Mouse (Mus musculus): Measurements from ENCODE around the gene Nphp3. TPM values are rescaled to one million over a fixed set of nuclear protein-coding genes. Genes with fewer than 3 reads are reported as not detected.

The Nphp3 gene
- polyA plus RNA-seq, 1 experiment: 12.2 TPM

DNA sequence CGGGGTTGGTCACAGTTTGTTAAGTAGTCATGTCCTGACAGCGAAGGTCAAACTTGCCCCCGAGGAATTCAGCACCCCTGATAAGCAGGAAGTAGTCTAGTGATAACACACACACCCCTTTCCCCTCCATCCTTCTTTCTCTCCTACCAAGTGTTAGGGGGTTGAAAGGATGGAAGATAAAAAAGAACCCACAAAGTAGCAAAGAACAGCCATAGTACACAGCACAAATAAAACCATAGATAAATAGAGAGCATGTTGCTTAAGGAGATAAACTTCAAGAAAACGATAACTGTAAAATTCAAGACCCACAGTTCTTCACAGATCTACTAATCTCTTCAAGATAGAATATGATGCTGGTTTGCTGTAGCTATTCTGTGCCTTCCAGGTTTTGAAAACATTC, 67.9 kb downstream of the Nphp3 start:
- 84% methylated on average over 4 of the region's 4 CpGs for WGBS
- H3K27me3 ChIP-seq (ENCODE audit: control insufficient read depth, insufficient read depth, low read length): no peaks in the 10 kb centered on the region
- H3K4me3 ChIP-seq (replicated peaks; ENCODE audit: insufficient read depth, low read depth, low read length): no peak overlapping the region
- no peak overlapping the region for H3K27ac ChIP-seq (ENCODE audit: insufficient read depth, low read length)
- no peak for DNase-seq
- TF ChIP-seq CTCF (IDR thresholded peaks at IDR 0.05; ENCODE audit: borderline replicate concordance, insufficient read depth, low read depth, low read length) (no peak), POLR2A (IDR thresholded peaks at IDR 0.05; ENCODE audit: borderline replicate concordance, insufficient read depth, low read length) (no peak)
- no peaks in the 10 kb centered on the region for H3K4me1 ChIP-seq (ENCODE audit: control insufficient read depth, insufficient read depth, low read length)

DNA sequence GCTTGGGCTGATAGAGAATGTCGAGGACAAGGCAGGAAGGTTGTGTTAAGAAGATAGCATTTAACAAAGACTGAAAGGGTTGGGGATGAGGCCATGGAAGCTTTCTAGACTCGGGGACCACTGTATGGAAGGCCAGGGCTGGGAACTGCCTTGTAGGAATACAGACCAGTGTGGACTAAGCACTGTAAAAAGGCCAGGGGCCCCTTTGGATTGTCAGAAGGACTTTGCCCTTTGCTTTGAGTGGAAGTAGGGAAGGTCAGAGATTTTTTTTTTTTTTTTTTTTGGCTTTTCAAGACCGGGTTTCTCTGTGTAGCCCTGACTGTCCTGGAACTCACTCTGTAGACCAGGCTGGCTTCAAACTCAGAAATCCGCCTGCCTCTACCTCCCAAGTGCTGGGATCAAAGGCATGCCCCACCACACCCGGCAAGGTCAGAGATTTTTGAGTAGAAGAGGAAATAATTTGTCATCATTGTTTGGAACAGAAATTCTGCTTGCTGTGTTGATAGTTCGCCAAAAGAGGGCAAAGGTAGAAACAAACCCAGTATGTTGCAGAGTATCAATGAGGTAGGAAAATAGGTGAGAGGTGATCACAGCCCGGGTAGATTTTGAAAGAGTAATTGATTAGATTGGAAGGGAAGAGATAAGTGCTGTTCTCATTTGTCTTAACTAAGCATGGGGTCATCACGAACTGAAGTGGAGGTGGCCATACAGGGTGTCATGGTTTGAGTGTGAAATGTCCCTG, 68.7 kb downstream of the Nphp3 start:
- TF ChIP-seq CTCF (IDR thresholded peaks at IDR 0.05; ENCODE audit: borderline replicate concordance, insufficient read depth, low read depth, low read length) (no peak), POLR2A (IDR thresholded peaks at IDR 0.05; ENCODE audit: borderline replicate concordance, insufficient read depth, low read length) (no peak)
- 81% methylated on average over 8 of the region's 8 CpGs for WGBS
- H3K27ac ChIP-seq (ENCODE audit: insufficient read depth, low read length): no peak overlapping the region

DNA sequence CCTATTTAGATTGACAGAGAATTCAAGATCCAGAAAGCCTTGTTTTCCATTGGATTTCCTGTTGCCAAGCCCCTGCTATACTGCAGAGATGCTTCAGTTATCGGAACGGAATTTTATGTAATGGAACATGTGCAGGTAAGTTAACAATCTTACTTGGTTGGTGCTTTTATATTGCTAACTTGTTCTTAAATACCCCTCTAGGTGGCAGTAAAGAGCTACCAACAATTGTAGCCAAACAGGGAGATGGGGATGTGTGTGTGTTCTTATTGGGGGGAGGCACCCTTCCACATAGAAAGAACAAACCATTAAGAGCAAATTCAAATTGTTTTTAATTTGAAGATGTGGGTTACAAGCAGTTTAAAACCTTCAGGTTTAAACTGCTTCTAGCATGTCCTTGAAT, 73.5 kb downstream of the Nphp3 start:
- DNase-seq: no peak
- TF ChIP-seq POLR2A (IDR thresholded peaks at IDR 0.05; ENCODE audit: borderline replicate concordance, insufficient read depth, low read length) (no peak), CTCF (IDR thresholded peaks at IDR 0.05; ENCODE audit: borderline replicate concordance, insufficient read depth, low read depth, low read length) (no peak)
- 58% methylated on average over 2 of the region's 2 CpGs for WGBS

More for the DNA sequence above, 68.7 kb downstream of the Nphp3 start:
- Histone ChIP-seq H3K27me3 (ENCODE audit: control insufficient read depth, insufficient read depth, low read length) (no peaks in the 10 kb centered on the region), H3K4me1 (ENCODE audit: control insufficient read depth, insufficient read depth, low read length) (no peaks in the 10 kb centered on the region), H3K4me3 (replicated peaks; ENCODE audit: insufficient read depth, low read depth, low read length) (no peak overlapping the region)
- no peak for DNase-seq

DNA sequence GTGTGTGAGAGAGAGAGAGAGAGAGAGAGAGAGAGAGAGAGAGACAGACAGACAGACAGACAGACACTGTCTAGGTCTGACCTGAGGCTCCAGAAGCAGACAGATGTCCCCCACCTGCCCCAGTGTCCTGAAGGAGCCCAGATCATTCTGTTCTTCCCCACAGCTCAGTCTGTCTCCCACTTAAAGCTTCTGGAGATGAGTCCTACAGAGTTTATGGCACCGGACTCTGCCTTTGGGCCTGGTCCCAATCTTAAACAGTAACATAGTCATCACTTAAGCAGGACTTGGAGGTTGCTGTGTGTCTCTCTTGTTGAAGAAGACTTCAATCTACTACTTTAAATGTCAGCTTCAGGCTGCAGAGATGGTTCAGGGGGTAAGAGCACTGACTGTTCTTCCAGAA, 76.4 kb downstream of the Nphp3 start:
- no peak for DNase-seq
- 88% methylated on average over 1 of the region's 1 CpGs for WGBS
- H3K27ac ChIP-seq (ENCODE audit: insufficient read depth, low read length): no peak overlapping the region

More for the DNA sequence above, 73.5 kb downstream of the Nphp3 start:
- Histone ChIP-seq H3K4me3 (replicated peaks; ENCODE audit: insufficient read depth, low read depth, low read length) (no peak overlapping the region), H3K27ac (ENCODE audit: insufficient read depth, low read length) (no peak overlapping the region), H3K4me1 (ENCODE audit: control insufficient read depth, insufficient read depth, low read length) (no peaks in the 10 kb centered on the region), H3K27me3 (ENCODE audit: control insufficient read depth, insufficient read depth, low read length) (no peaks in the 10 kb centered on the region)

DNA sequence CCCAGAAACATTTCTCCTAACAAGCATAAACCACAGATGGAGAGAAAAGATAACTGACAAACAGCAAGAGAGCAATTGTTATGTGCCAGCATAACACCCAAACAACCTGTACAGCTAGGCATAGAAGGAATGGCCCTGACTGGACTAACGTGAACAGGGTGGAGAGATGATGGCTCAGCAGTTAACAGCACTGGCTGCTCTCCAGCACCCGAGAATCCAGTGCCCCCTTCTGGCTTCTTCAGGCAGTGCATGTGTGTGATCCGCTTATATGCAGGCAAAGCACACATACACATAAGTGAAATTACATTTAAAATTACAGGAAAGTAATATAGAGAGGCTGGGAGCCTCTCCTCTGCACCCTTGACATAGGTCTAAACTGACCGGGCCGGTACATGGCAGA, 77.0 kb downstream of the Nphp3 start:
- Histone ChIP-seq H3K4me3 (replicated peaks; ENCODE audit: insufficient read depth, low read depth, low read length) (no peak overlapping the region), H3K27ac (ENCODE audit: insufficient read depth, low read length) (no peak overlapping the region), H3K27me3 (ENCODE audit: control insufficient read depth, insufficient read depth, low read length) (no peaks in the 10 kb centered on the region), H3K4me1 (ENCODE audit: control insufficient read depth, insufficient read depth, low read length) (no peaks in the 10 kb centered on the region)
- 44% methylated on average over 5 of the region's 5 CpGs for WGBS
- no peak for DNase-seq
- TF ChIP-seq CTCF (IDR thresholded peaks at IDR 0.05; ENCODE audit: borderline replicate concordance, insufficient read depth, low read depth, low read length) (peak; percentile 25; the same call in 1 of the 2 replicates), POLR2A (IDR thresholded peaks at IDR 0.05; ENCODE audit: borderline replicate concordance, insufficient read depth, low read length) (no peak)

More for the DNA sequence above, 76.4 kb downstream of the Nphp3 start:
- Histone ChIP-seq H3K27me3 (ENCODE audit: control insufficient read depth, insufficient read depth, low read length) (no peaks in the 10 kb centered on the region), H3K4me1 (ENCODE audit: control insufficient read depth, insufficient read depth, low read length) (no peaks in the 10 kb centered on the region), H3K4me3 (replicated peaks; ENCODE audit: insufficient read depth, low read depth, low read length) (no peak overlapping the region)
- TF ChIP-seq CTCF (IDR thresholded peaks at IDR 0.05; ENCODE audit: borderline replicate concordance, insufficient read depth, low read depth, low read length): no peak
- no peak for TF ChIP-seq POLR2A (IDR thresholded peaks at IDR 0.05; ENCODE audit: borderline replicate concordance, insufficient read depth, low read length)

DNA sequence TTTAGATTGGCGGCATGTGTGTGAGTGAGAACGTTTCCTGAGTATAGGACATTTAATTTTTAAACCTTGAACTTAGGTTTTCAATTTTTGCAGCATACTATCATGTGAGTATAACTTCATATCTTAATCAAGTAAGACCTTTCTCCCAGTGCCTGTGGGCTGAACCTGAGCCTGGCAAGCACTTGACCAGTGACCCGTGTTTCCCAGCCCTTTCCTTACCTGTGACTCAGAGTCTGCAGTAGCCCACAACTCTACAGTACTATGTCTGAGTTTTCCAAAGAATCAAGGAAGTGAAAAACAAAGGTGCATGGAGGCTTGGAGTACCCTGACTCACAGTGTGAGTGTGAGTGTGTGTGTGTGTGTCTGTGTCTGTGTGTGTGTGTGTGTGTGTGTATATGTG, 77.7 kb downstream of the Nphp3 start:
- no peak overlapping the region for H3K4me3 ChIP-seq (replicated peaks; ENCODE audit: insufficient read depth, low read depth, low read length)
- no peak for TF ChIP-seq POLR2A (IDR thresholded peaks at IDR 0.05; ENCODE audit: borderline replicate concordance, insufficient read depth, low read length)
- TF ChIP-seq CTCF (IDR thresholded peaks at IDR 0.05; ENCODE audit: borderline replicate concordance, insufficient read depth, low read depth, low read length): no peak
- no peaks in the 10 kb centered on the region for H3K27me3 ChIP-seq (ENCODE audit: control insufficient read depth, insufficient read depth, low read length)
- H3K27ac ChIP-seq (ENCODE audit: insufficient read depth, low read length): no peak overlapping the region
- H3K4me1 ChIP-seq (ENCODE audit: control insufficient read depth, insufficient read depth, low read length): no peaks in the 10 kb centered on the region
- no peak for DNase-seq
- WGBS: 80% methylated on average over 3 of the region's 3 CpGs

DNA sequence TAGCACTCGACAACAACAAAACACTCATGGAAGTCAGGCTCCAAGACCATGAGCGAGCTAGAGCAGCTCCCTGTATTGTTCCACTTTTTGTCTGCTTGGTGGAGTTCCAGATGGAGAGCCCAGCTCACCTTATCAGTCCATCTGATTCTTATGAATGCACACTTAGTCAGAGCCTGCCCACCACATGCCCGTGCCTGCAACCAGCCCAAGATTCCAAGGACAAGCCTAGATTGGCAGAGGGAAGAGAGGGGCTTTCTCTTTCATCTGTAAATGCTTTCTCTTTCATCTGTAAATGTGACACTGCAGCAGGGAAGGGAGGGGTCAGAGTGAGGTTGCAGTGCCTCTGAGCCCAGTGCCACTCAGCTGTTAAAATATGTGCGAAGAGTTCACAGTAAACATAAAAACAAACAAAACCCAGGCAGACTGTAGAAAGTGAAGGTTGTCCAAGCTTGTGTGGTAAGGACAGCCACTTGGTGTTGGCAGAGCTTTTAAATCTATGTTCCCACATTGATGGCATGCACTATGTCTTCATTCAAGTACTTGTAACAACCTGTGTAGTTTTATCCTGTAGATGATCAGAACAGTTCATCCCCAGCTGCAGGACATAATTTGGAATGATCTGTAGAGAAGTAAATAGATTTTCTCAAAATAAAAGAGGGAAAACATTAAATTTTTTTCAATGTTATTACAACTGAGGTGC, 83.5 kb downstream of the Nphp3 start:
- TF ChIP-seq POLR2A (IDR thresholded peaks at IDR 0.05; ENCODE audit: borderline replicate concordance, insufficient read depth, low read length) (no peak), CTCF (IDR thresholded peaks at IDR 0.05; ENCODE audit: borderline replicate concordance, insufficient read depth, low read depth, low read length) (no peak)
- no peak for DNase-seq
- Histone ChIP-seq H3K27ac (ENCODE audit: insufficient read depth, low read length) (no peak overlapping the region), H3K27me3 (ENCODE audit: control insufficient read depth, insufficient read depth, low read length) (no peaks in the 10 kb centered on the region), H3K4me3 (replicated peaks; ENCODE audit: insufficient read depth, low read depth, low read length) (no peak overlapping the region), H3K4me1 (ENCODE audit: control insufficient read depth, insufficient read depth, low read length) (no peaks in the 10 kb centered on the region)
- WGBS: 71% methylated on average over 4 of the region's 4 CpGs

DNA sequence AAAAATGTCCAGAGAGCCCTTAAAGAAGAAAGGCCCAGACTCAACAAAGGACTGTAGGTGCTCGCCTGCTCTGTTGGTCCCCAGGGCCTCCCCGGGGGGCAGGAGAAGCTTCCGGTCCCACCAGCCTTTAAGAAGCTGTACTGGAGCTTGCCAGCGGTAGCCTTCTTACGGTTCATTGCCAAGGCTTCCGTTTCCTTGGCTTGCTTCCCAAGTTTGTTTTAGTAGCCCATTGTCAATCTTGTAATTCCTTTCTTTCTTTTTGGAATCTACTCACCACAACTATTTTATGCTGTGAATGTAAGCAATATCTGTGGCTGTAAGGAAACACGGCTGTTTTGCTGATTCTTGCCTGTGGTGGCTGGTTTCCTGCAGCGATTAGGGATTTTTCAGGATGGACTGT, 86.2 kb downstream of the Nphp3 start:
- TF ChIP-seq CTCF (IDR thresholded peaks at IDR 0.05; ENCODE audit: borderline replicate concordance, insufficient read depth, low read depth, low read length): no peak
- TF ChIP-seq POLR2A (IDR thresholded peaks at IDR 0.05; ENCODE audit: borderline replicate concordance, insufficient read depth, low read length): no peak
- DNase-seq: no peak
- Histone ChIP-seq H3K4me1 (ENCODE audit: control insufficient read depth, insufficient read depth, low read length) (no peaks in the 10 kb centered on the region), H3K27ac (ENCODE audit: insufficient read depth, low read length) (no peak overlapping the region), H3K27me3 (ENCODE audit: control insufficient read depth, insufficient read depth, low read length) (no peaks in the 10 kb centered on the region), H3K4me3 (replicated peaks; ENCODE audit: insufficient read depth, low read depth, low read length) (no peak overlapping the region)
- 29% methylated on average over 8 of the region's 8 CpGs for WGBS
